Mouse (Mus musculus): ENCODE data around the gene Lrp1.
A peak's percentile ranks its signal among the peaks of the same experiment; 100 is the strongest.

Lrp1 gene

DNA sequence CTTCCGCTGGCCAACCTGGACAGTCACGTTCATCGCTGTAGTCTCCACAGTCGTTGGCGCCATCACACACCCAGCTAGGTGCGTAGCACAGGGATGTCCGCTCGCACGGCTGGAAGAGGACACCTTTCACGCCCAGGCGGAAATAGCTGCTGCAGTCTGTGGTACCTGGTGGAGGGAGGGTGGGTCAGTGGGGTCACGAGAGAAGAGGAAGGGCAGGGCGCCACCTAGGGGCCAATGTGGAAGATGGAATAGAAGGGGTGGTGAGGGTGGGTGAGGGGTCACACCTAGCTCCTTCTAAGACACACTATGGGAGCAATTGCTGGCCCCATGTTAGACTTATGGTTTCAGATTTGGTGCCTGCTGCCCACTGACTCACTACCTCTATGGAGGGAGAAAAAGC is 63.6 kb downstream of the Lrp1 start:
- DNase-seq (ENCODE audit: low read depth, low spot score): peak; percentile 64

DNA sequence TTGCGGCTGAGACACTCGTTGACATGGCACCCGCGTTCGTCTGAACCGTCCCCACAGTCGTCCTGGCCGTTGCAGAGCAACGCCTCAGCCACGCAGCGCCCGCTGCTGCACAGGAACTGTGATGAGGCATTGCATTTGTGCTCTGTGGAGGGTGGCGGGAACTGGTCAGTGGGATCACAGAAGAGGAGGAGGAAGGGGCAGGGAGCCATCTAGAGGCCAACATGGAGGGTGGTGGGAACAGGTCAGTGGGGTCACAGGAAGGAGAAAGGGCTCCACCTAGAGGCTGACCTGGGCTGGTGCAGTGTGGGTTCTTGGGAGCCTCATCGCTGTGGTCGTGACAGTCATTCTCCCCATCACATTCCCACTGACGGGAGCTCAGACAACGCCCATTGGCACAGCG is 65.2 kb downstream of the Lrp1 start:
- DNase-seq (ENCODE audit: low read depth, low spot score): peak; percentile 89

DNA sequence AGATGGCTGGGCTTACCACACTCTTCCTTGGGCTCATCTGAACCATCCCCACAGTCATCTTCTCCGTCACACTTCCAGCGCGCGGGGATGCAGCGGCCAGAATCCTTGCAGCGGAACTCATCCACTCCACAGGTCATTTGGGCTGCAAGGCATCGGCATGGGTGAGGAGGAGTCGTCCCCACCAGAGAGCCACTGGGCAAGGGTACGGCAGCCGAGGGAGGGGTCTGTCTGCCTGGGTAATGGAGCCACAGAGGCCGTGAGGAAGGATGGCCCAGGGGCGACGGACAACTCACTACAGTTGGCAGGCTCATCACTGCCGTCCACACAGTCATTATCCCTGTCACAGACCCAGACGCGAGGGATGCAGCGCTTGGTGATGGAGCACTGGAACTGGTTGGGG is 71.1 kb downstream of the Lrp1 start:
- no peak for DNase-seq (ENCODE audit: low read depth, low spot score)

DNA sequence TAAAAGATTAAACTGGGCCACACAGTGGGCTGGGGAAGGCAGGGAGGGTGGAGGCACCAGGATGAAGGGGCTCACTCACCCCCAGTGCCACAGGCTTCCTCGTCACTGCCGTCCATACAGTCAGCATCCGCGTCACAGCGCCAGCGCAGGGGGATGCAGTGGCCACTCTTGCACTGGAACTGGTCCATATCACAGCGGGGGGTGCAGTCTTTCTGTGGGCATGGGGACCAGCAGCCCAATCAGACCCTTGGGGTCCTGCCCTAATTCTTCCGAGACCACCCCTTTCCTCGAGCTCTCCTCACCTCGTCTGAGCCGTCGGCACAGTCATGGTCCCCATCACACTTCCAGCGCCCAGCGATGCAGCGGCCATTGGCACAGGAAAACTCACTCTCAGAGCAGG is 72.7 kb downstream of the Lrp1 start:
- no peak for DNase-seq (ENCODE audit: low read depth, low spot score)

DNA sequence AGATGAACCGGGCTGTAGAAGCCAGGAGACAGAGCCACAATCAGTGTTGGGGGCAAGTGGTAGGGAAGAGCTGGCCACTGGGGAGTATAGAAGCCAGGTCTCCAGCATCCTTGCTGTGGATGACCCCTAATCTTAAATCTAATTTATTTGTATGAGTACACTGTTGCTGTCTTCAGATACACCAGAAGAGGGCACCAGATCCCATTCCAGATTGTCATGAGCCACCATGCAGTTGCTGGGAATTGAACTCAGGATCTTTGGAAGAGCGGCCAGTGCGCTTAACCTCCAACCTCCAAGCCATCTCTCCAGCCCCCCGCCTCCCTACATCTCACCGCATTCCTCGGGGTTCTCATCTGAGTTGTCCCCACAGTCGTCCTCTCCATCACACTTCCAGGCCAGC is 74.4 kb downstream of the Lrp1 start:
- no peak for DNase-seq (ENCODE audit: low read depth, low spot score)

DNA sequence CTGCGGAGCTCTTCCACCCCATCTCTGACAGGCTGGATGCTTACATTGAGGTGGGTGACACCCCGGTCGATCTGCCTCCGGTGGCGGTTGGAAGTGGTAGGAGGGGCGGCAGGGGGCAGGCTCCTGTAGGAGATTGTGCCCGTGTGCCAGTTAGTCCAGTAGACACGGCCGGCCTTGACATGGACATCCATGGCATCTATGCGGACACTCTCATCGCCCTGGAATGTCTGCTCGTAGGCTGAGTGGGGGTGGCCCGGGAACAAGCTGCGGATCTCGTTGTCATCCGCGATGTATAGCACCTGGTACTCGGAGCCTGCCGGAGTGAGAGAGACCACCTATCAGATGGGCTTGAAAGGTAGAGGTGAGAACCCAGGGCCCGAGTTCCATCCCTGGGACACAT is 76.6 kb downstream of the Lrp1 start:
- no peak for DNase-seq (ENCODE audit: low read depth, low spot score)

DNA sequence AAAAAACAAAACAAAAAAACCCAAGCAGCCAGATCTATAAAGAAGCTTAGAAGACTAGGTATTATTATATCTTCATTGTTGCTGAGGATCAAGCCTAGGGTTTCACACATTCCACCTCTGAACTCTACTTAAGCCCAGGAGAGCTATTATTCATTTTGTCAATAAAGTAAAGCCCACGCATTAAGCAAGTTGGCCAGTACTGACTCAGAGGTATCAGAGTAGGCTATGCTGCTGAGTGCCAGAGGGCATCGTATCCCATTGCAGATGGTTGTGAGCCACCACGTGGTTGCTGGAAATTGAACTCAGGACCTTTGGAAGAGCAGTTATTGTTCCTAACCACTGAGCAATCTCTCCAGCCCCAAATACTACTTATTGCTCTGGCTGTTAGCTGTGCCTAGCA is 77.0 kb downstream of the Lrp1 start:
- no peak for DNase-seq (ENCODE audit: low read depth, low spot score)

DNA sequence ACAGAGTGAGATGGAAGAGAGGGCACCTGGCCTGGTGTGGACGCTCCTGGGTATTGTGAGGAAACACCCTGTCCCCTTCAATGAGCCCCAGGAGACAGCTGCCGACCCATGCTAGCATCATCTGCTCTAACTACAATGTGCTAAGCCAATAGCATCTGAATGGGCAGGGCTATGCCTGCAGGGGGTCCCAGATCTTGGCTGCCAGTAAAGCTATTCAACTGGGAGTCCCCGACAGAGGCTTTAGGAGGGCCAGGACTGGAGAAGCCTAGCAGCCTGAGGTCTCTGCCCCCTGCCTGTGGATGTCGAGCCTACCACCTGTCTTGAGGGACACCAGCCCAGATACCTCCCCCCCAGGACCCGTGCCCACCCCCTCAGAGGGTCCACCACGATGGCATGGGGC is 78.2 kb downstream of the Lrp1 start:
- no peak for DNase-seq (ENCODE audit: low read depth, low spot score)

DNA sequence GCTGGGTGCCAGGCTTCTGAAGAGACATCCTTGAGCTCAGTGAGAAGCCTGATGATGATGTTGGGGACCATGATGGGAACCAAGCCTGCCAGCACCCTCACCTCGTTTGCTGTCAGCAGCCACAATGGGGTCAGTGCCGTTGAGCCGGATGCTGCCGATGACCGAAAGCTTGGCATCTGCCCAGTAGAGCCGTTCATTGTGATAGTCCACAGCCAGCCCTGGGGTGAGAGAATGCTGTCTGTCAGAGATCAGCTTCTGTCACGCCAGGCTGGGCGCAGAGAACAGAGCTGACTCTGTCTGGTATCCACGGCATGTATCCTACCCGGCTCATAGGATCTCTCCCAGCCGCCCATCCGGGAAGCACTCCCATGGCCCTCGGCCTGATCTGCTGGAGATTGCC is 78.9 kb downstream of the Lrp1 start:
- no peak for DNase-seq (ENCODE audit: low read depth, low spot score)

DNA sequence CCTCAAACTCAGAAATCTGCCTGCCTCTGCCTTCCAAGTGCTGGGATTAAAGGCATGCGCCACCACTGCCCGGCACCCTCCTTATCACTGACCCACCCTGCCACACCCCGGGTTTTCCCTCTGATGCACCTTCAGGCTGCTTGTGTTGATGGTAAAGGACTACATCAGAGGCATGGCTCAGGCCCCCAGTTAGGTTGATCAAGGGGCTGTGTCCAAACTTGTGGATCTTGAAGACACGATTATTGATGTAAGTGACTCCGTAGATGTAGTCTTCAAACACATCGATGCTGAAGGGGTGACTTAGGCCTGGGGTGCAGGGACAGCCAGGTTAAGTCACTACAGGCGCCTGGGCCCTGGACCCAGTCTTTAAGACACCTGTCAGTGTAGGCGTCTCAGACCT is 79.4 kb downstream of the Lrp1 start:
- no peak for DNase-seq (ENCODE audit: low read depth, low spot score)

DNA sequence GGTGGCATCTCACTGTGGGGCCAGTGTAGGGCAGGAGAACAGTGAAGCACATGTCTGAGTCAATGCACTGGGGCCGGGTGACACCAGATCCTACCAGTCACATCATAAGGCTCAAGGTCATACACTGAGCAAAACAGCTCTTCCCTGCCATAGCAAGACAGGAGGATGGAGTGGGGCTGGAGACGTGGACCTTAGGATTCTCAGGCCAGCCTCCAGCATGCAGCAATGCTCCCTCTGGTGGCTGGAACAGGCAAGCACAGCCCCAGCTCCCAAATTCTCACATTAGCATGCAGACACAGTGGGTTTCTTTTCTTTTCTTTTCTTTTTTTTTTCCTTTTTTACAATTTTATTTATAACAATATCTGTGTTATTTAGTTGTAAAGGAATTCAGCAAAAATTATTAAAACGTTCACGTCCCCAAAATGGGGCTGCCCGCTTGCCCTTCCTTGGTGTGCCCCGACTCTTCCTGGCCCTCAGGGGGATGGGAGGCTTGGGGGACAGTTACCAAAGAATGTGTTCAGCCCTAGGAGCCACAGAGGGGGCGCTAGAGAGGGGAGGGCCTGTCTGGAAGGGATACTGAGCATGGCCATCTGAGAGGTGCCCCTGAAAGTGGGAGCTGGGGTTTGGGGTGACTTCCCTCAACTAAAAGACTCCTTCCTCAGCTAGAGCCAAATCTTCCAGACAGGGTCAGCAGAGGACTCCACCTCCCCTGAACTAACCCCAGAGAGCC is 82.9 kb downstream of the Lrp1 start:
- DNase-seq (ENCODE audit: low read depth, low spot score): peak; percentile 85

DNA sequence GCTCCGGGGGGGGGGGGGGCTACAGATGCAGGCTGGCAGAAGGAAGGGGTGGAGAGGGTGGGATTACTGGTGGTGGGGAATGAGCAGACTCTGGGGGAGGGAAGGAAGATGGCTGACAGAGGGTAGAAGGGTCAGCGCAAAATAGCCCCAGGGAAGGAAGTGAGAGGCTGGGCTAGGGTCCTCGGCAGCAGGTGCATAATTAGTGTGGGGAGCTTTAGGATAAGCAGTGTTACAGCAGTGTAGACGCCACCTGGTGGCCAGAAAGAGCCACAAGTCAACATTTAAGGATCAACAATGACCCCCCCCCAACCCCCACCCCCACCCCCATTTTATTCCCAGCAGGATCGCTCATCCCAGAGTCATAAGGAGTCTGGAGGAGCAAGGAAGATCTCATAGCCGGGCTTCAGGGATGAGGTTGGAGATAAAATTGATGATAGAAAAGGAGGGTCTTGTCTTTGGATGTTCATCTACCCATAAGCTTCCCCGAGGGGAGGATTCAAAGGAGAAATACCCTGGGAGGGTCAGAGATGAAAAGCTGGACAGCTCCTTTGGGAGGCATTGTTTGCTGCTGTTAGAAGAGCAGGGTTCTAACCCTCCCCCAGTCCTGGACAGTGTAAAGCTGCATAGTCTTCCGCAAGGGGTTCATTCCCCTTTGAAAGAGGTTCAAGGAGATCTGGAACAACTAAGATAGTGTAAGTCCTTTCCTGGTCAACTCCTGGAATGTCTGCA is 84.2 kb downstream of the Lrp1 start:
- DNase-seq (ENCODE audit: low read depth, low spot score): peak; percentile 80

DNA sequence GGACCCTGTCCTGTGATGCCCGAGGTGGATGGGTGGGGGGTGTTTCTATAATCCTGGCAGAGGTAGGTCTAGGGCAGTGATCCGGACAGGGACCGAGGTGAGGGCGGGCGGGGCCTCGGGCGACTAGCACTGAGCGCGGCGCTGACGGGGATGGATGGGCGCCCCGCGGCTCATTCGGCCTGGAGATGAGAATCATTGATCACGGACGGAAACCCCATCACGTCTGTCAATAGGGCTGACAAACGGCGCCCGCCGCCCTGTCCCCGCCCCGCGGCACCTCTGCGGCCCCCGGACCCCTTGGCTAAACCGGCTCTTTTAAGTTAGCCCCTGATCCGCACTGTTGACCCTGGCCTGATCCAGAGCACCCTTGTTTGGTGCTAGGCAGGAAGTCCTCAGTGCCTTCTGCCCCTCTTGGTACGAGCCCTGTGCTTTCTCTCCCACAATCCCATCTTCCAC is 86.0 kb downstream of the Lrp1 start:
- no peak for DNase-seq (ENCODE audit: low read depth, low spot score)

DNA sequence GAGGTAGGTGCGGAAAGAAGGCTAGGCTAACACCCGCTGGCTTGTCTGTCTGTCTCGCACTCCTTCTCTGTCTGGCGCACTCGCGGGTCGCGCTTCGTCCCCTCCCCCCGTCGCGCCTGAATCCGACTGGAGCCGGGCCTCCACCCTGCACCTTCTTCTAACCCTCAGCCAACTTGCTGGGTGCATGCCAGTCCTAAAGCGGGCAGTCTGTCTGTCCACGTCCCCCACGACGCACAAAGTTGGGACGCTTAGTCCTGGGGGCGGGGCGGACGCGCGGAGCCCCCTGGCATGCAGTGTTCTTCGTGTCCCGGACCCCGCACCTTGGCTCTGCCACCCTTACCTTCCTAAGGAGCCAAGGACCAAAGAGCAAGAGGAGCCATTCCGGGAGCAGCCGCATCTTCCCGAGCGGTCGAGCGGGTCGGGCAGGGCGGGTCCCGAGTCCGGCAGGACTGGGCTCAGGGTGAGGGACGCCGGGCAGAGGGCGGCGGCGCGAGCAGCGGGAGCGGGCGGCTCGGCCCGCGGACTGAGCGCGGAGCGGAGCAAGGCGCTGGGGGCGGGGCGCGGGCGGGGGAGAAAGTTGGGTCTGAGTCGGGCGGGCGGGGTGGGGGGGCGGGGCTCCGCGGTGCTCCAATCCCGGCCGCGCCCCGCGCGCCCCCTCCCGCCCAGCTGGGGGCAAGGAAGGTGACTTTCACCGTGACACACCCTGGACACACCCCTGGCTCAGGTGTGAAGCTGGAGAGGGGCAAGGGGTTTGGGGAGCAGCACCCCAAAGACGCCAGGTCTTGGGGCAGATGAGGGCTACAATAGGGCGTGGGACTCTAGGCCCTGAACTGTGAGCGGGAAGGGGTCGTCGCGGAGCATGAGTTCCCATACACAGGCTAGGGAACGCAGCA is 86.7 kb downstream of the Lrp1 start, which contains the start of gene Nxph4:
TSS of gene Nxph4 (minus strand) at position 524 of the 893 bp plus-strand sequence.
- no peak for DNase-seq (ENCODE audit: low read depth, low spot score)

DNA sequence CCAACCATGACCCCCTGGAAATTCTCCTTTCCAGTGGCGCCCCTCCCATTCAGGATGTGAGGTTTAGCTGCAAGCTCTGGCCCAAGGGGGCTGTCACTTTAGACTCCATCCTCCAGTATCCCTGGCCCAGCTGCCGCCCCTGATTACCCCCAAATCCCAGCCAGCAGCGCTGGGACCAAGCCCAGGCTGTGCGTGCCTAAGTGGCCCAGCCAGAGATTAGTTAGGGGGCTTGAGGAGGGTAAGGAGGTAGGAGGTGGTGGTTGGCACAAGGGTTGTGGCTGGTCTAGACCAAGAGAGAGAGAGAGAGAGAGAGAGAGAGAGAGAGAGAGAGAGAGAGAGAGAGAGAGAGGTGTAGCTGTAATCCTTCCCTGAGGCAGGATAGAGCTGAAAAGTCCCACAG is 89.4 kb downstream of the Lrp1 start:
- no peak for DNase-seq (ENCODE audit: low read depth, low spot score)

DNA sequence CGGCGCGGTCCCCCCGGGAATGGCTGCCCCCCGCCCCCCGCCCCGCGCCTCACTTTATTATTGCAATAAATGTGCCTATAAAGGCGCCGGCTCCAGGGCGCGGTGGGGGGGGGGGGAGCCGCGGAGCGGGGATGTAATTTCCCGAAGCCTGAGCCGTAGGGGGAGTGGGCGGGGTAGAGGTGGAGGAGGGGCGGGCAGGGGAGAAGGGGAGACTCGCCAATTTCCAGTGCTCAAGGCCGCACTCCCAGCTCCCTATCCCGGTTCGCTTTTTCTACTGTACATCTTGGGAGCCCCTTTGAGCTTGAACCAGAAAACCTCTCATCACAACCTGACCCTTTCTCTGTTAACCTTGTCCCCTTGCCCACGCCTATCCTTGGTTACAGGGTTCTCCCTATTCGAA is 90.0 kb downstream of the Lrp1 start:
- no peak for DNase-seq (ENCODE audit: low read depth, low spot score)

DNA sequence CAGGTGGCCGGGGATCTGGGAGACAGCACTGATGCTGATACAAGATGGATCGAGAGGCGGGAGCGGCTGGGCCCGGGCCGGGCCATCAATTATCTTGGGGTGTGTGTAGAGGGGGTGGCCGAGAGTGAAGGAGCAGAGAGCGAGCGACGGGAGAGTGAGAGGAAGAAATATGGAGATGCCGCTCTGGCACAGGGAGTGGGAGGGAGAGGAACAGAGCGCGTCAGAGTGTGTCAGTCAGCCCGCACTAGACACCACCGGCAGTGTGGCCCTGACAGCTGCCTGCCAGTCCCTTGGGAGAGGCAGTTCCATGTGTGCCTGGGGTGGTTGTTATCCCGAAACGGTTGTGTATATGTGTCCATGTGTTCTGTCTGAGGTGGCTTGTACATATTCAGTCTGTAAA is 93.5 kb downstream of the Lrp1 start:
- no peak for DNase-seq (ENCODE audit: low read depth, low spot score)

DNA sequence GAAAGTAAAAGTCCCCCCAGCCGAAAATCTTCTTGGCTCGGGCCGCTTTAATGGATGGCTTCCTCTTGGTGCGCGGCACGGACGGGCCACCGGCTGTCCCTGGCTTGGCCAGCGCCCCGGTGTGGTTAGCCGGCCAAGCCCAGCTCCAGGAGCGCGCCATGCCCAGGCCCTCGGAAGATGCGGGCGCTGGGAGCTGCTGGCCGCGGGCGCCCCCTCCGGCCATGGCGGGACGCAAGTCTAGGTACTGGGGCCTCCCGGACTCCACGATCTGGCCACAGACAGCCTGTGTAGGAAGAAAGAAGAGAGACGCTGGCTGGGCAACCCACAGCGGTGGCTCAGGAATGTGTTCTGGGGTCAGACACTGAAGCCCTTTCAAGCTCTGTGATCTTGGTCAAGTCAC is 94.3 kb downstream of the Lrp1 start:
- DNase-seq (ENCODE audit: low read depth, low spot score): no peak

DNA sequence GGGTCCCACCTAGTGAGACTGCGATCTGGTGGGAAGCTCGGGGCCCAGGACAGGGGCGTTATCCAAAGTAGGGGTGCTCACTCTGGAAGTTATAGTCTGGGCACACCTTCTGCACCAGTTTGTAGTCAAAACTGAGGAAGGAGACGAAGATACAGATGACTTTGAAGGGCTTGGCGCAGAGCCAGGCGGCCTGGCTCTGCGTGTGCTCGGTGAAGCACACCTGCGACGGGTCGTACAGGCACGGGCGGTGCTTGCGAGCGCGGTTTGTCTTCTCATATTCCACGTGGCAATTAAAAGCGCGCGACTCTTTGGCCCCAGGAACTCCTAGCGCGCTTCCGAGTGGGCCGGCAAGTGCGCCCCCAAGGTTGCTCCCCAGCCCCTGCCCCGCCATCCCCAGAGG is 94.9 kb downstream of the Lrp1 start:
- DNase-seq (ENCODE audit: low read depth, low spot score): no peak

DNA sequence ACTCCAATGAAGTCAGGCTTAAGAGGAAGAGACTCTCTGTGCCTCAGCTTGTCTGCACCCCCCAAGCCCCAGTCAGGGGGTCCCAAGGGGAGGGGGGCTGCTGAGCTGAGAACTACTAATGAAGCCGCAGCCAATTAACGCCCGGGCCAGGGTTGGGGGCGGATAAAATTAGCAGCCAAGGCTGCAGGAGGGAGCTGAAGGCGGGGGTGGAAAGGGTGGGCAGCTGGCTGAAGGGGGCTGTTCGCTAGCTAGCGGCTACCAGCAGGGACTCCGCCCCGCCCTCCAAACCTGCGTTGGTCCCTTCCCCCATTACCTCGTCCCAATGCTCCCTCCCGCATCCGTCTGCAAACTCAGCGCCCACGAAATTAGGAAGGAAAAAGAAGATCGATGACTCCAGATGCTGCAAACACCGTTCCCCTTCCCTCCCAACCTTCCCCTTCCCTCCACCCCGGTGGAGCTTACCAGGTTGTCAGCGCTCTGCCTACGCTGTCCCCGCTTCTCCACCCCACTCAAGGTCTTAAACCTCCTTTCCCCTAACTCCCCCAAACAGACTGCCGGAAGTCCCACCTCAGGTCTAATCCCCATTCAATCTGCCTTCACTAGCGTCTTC is 96.2 kb downstream of the Lrp1 start:
- no peak for DNase-seq (ENCODE audit: low read depth, low spot score)

DNA sequence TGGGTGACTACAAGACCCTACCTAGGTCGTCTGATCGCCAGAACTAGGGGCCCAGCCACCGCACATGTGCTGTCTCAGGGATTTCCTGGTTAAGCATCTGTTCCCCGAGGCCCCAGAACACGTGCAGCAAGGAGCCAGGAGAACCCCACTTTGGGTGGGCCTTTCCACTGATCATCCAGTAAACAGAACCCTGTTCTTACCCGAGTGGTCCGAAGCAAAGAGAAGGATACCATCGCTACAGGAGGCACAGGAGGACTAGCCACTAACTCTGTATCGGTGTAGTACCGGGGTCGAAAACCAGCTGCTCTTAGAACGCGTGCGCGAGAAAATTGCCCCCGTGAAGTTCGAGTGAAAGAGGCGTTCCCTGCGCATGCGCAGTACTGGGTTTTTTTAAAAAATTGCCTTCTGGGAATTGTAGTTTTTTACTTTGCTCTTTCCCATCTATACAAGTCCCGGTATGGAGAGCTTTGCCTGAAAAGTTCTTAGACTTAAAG is 98.8 kb downstream of the Lrp1 start, which contains the start of gene Shmt2:
TSS of gene Shmt2 (minus strand) at position 357 of the 494 bp plus-strand sequence.
- peak; percentile 96 for DNase-seq (ENCODE audit: low read depth, low spot score)
